Mouse (Mus musculus) embryo, embryonic 11.5 days (tissue): ENCODE results near the gene Adprh.
A peak's percentile ranks its signal among the peaks of the same experiment; 100 is the strongest.
"Not testable (repeated sequence)": the region's sequence is repeated elsewhere in the genome, so short reads cannot be mapped to it uniquely, and the experiment has no call there.

Experiments used
- DNase-seq: peaks from one replicate; pipeline ENCODE4 v3.0.0-alpha.2; 2012; ENCODE audit warnings: low read depth, low spot score

The Adprh gene

DNA sequence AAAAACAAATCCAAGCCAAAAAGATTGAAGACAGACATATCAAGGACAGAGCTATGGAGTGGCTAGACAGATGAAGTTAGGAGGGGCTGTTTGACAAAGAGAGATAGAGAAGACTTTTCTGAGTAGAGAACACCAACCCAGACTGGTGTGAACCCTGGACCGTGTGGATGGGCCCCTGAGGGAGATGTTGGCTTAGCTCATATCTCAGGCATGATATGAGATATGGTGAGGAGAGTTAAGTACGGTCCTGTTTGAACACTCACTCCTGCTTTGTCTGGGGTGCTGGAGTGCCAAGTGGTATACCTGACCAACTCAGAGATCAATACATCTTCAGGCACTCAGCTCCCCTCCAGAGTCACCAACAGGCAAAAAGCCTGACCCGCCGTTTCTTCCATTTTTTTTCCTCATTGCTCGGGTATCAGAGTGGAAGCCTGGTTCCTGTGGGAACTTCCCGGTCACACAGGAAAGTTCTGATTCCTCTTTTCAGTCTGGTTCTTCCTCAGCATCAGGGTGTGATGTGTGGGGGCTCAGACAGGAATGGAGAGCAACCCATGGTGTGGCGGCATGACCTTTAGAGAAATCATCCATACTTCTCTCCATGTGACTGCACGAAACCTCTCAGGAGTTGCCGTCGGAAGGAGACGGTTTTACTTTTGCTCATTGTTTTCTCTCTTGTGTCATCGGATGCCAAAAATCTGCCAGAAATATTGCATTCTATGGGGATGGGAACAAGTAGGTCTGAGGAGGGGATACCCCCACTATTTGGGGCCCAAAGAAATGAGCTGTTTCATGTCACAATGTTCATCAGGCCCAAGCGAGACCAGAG is 14.8 kb upstream of the Adprh start:
- no peak for DNase-seq

DNA sequence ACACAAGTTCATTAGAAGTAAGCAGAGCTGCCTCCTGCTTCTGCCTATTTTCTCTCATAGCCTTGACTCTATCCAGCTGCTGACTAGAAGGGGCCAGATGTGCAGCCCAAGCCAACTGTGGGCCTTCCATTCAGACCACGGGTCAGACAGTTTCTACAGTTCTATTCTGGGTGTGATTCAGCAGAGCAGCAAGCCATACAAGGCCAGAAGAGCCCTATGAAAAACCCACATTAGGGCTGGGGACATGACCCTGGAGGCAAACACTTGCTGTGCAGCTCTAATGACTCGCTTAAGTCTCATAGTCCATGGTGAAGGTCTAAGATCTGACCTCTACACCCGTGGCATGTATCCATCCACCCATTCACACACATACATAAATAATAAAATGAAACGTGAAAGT is 13.6 kb upstream of the Adprh start:
- no peak for DNase-seq

DNA sequence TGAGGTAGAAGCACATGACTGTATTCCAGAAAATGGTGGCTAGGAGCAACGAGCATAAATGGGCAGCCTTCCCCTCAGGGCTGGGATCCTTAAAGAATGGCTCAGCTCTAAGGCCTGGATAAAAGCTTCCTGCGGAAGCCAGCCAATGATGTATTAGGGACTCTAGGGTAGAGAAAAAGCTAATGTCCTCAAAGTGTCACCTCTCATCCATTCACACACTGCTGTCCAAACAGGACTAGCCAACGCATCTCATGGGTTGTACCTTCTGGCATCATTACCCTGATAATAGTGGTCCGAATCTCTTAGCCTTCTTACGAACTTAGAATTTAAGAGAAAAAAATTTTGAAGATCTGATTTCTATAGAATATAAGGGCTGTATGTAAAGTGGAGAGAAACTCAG is 10.8 kb upstream of the Adprh start:
- no peak for DNase-seq

DNA sequence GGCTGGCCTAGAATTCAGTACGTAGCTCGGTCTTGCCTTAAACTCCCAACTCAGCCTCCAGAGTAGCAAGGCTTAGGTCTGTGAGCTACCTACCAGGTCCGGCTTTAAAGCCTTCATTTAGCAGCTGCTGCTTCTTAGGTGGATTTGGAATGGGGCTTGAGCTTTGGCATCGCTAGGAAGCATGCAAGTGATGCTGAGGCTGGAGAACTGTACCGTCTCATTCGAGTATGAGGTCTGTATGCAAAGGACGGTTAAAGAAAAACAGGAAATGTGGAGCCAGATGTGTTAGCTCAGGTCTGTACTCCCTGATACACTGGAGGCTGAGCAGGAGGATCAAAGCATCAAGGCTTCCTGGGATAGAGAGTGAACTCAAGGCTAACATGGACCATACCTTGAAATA is 9.7 kb upstream of the Adprh start:
- no peak for DNase-seq

DNA sequence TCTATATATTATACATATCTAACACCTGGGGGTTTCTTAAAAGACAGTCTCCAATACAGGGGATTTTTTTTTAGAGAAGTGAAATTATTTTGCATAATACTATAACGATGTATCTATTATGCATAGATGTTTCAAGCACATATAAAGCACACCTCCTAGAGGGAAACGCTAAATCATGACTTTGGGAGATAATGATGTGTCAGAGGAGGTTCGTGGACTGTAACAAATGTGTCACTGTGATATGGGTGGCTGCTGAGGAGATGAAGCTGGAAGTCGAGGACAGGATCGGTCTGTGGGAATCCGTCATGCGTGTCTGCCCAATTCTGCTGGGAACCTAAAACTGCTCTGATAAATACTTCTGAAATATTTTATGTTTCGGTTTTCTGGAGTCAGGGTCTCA is 9.2 kb upstream of the Adprh start:
- no peak for DNase-seq

DNA sequence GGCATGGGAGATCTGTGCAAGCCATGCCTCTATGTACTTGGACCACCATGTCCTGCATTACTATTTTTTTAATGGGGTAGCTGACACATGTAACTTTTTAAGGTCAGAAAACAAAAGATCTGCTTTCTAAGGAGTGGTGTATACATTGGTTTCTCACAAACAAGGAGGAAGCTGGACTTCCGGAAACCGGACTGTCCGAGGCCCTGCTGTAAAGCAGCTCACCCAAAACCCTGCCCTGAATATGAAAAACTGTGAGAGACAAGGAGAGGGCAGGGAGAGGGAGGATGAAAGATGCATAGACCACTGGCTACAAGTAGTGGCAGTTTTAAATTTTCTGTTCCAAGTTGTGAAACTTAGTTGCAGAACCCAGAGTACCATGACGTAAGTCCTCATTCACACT is 7.5 kb upstream of the Adprh start:
- DNase-seq: no peak

DNA sequence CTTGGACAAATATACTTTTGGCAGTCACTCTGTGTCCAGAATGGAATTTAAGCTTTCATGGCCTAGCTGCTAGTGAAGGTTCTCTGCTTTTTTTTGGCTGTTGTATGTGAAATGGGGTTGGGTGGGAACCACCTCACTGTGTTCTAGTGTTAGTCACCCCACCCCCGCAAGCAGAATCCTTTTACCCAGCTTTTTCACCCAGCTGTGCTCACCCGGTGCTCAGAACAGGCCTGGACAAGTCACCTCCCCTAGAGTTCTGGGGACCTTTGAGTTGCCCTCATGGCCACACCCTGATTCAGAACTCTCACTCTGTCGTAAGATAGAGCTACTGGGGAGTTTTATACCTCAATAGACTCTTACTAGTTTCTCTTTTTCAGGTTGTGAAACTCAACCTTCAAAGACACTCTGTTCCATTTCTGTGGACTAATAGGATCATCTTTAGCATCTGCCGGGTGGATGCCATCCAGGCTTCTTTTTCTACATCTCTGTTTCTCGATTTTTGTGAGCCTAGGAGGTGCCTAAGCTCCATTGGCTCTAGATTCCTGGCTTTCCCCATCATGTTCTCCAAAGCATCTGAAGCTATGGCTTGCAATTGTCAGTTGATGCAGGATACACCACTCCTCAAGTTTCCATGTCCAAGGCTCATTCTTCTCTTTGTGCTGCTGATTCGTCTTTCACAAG is 6.2 kb upstream of the Adprh start:
- no peak for DNase-seq

DNA sequence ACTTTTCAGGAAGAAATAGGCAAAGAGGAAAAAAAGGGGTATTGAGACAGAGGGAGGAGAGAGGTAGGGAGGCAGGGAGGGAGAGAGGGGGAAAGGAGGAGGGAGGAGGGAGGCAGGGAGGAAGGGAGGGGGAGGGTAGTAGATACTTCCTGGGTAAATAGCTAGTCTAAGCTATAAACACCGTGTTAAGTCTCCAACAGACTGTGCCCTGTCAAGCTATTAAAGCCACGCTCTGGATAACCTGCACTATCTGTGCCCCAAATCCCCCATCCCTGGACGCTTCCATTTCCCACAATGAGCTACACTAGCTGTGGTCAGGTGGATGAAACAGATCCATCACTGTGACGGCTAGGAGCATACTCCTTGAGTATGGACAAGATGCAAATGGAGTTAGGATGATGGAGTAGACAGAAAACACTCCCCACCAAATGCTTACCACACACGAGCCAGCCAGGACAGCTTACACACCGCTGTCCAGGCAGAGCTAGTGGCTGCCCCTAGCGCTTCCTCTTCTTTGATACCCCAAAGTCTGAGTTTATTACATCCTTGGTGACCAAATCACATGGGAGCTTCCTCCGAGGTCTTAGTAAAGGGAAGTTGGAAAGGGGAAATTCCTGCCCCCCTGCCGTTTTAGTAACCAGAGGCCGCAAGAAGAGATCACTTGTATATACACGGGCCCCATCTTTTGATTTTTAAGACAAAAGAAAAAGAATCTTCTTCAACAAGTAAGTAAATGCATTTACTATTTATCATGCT is 4.5 kb upstream of the Adprh start:
- no peak for DNase-seq

DNA sequence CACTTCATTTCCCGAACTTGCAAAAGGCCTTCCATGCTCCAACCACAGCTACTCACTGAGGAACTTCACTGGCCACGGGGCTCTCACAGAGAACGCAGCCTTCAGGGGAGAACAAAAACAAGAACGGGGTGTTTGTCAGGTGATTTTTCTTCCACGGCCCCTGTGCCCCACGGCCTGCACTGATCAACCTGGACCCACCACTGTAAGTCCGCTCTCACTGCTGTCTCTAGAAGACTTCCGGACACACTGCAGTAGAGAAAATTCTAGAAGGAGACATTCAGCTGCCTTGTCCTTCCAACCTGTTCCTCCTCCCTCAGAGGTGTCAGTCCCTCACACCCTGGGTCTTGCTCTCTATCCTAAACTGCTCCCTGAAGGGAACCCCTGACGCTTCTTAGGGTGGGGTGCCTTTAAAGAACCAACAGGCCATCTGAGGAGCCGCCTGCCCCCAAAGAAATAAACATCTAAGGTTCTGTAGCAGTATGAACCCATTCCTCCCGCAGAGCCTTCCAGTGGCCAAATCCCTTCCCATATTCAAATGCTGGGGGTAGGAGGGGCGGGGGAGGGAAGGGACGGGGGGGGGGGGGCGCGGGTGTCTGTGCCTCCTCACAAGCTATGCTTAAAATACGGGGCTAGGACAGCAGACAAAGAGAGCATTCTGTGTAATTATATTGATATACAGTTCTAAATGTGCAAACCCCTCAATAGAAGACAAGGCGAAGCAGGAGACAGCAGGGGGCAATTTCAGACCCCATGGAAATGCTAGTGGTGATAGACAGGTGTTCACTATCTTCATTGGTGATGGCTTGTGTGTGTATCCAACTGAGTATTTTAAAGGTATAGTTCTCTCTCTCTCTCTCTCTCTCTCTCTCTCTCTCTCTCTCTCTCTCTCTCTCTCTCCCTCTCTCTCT is 3.3 kb upstream of the Adprh start, which contains the start of gene Cd80:
Gene Cd80 (plus strand): TSS at position 51 of the 908 bp plus-strand sequence.
- no peak for DNase-seq

DNA sequence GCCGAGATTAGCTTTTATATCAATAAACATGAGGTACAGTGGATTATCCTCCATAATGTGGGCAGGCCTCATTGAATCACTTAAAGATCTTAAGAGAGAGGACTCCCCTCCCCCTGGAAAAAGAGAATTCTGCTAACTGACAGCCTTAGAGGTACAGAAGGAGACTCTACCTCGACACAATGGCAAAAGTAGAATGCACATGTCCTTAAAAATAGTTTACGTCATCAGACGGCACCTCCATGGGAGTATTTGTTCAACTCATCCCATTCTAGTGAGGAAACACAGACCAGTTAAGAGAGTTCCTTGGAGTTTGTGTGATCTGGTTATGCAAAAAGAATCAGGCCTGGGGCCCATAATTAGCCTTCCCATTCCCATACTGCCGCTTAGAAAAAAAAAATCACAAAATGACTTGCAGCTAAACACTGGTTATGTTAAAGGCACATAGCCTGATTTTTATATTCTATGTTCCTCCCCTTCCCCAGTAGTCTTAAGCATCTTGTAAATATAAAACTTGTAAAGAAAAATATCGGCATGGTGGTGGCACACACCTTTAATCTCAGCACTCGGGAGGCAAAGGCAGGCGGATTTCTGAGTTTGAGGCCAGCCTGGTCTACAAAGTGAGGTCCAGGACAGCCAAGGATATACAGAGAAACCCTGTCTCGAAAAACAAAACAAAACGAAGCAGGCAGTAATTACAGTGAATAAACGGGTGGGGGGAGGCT is 2.2 kb upstream of the Adprh start:
- no peak for DNase-seq

DNA sequence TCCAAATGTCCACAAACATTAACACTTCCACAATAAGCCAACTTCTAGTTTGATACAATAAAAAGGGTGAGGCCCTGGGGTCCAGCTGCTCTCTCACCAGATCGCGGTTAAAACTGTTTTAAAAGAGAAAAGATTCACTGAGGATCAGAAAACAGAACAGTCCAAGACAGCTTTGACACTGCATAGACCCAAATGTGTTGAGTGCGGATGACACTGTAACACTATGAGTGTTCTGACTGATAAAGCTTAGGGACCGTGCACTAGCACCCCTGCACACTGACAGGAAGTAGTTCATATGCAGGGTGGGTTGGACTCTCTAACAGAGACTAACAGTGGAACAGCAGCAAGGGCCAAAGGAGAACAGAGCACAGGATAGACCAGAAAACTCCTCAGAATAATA is 1.4 kb upstream of the Adprh start:
- DNase-seq: no peak

DNA sequence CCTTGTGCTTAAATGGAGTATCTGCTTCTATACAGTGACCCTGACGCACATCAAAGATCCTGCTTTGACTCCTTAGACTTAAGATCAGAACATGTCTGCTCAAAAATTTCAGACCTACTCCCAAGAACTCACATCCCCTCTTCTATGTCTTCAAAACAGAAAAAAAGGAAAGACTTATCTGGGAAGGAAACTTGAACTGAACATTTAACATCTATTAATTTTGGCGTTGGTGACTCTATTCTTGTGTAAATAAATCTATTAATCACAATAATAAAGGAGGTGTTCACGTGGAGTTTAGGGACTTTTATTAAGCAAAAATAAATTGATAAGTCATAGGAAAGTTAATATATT is 675 bp upstream of the Adprh start:
- no peak for DNase-seq

DNA sequence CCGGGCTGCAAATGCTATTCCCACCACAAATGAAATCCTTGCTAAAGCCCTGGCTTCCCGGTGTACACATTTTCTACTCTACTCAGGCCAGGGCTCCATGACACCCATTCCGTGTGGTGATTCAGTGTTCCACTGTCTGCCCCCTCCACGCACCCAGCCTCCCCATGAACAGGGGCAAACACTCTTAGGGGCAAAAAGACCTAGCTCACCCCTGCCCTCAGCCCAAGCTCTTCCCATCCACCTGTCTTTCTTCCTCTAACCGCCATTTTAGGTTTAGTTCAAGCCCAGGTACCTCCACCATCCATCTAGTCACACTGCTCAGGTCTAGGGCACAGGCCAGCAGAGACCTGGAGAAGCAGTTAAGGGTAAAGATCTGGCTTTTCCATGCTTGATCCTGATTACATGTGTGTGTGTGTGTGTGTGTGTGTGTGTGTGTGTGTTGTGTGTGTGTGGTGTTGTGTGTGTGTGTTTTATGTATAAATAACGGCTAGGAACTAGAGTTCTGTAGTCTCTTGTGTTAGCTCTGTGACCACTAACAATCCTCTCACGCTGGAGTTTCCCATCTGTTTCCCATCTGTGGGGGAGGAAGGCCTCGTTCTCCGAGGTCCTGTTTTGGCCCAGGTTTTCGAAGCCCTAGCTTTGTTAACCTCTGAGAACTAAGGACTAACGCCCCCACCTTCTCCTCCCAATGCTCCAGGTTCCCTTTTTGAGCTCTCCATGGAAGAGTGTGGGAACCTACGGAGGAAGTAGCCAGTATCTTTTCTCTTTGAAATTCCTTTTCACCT is 890 bp downstream of the Adprh start:
- DNase-seq: peak; percentile 16

DNA sequence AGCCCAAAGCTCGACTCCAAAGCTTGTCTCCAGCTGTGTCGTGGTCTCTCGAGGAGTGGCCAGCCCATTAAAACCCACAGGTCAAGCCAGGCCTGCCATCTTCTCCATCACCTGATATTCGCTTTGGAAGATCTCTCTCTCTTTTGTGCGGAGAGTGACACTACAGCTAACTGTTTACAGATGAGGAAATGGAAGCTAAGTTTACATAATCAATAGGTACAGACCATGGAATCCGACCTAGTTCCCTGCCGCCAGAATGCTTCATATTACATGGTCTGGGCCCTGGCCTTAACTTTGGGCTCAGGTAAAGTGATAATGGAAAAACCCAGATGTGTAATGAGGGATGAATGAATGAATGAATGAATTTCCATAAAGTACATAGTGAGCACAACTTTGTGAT is 1.8 kb downstream of the Adprh start:
- no peak for DNase-seq

DNA sequence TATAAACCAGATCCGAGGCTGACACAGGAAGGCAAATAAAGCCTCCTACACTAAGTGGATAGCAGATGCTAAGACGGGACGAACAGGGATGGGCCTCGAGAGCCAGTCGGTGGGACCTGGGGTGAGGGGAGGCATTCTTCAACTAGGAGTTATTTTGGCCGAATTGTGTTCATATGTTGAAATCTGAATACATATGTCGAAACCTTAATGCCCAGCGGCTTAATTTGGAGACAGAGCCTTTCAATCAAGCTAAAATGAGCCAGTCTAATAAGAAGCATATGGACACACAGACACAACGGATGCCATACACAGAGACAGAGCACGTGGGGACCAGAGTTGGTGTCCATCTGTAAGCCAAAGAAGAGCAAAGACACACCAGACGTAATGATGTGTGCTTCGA is 4.0 kb downstream of the Adprh start:
- DNase-seq: no peak

DNA sequence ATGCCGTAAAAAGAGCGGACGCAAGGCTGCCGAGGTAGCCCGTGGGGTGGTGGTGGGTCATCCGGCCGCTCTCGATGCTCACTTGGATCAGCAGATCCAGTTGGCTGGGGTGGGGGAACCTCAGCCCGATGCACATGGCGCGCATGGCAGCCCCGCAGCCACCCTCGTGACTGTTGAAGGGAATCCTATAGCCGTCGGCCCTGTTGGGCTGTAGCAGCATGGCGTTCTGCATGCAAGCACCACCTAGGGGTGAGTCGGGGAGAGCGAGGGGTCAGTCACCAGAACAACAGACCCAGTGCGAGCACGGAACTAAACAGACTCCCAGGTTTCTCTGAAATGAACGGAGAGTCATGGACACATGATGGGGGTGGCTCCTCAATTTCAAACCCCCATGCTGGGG is 5.1 kb downstream of the Adprh start:
- DNase-seq: no peak

DNA sequence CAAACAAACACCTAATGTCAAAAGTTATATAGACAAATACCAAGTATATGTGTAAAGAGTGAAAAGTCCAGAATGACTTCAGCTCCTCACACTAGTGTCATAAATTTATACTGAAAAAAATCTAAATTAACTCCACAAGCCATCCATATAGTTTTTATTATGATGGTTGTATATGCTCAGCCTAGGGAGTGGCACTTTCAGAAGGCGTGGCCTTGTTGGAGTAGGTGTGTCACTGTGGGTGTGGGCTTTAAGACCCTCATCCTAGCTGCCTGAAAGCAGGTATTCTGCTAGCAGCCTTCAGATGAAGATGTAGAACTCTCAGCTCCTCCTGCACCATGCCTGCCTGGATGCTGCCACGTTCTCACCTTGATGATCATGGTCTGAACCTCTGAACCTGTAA is 6.4 kb downstream of the Adprh start:
- not testable (repeated sequence) for DNase-seq

DNA sequence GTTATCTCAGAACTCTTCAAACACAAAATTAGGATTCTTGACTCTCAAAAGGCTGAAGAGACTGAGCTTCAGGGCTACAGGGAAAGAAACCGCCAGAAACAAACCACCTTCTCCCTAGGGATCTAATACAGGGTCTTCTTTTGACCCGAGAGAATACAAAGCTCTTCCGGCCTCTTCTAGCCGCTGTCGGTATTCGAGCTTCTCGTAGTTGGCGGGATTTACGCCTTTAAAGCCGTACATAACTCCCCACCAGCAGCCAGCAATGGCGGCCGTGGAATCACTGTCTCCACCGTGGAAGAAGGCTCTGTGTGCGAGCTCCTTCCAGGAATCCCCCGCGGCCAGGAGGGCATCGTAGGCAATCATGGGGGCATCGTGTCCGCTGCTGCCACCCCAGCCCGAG is 6.9 kb downstream of the Adprh start:
- no peak for DNase-seq

DNA sequence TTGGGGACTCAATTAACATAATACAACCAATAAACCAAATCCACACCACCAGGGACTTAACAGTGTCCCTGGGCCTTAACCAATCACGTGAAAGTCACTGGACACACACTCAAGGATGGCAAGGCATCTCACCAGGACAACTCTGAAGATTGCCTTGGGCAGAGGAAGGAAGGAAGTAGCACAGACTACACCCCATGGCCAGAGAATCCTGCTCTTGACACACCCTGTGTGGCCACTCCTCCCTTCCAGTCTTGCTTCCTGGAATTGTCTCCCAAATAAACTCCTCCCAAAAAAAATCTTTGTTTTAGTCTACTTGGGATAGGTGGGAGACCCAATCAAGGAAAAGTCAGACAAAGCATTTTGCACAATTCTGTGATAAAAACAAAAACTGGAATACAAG is 7.5 kb downstream of the Adprh start:
- no peak for DNase-seq
